Mouse (Mus musculus): ENCODE data around the gene Lyz2.
"Not testable (repeated sequence)": the region's sequence is repeated elsewhere in the genome, so short reads cannot be mapped to it uniquely, and the experiment has no call there.

Lyz2 gene

DNA sequence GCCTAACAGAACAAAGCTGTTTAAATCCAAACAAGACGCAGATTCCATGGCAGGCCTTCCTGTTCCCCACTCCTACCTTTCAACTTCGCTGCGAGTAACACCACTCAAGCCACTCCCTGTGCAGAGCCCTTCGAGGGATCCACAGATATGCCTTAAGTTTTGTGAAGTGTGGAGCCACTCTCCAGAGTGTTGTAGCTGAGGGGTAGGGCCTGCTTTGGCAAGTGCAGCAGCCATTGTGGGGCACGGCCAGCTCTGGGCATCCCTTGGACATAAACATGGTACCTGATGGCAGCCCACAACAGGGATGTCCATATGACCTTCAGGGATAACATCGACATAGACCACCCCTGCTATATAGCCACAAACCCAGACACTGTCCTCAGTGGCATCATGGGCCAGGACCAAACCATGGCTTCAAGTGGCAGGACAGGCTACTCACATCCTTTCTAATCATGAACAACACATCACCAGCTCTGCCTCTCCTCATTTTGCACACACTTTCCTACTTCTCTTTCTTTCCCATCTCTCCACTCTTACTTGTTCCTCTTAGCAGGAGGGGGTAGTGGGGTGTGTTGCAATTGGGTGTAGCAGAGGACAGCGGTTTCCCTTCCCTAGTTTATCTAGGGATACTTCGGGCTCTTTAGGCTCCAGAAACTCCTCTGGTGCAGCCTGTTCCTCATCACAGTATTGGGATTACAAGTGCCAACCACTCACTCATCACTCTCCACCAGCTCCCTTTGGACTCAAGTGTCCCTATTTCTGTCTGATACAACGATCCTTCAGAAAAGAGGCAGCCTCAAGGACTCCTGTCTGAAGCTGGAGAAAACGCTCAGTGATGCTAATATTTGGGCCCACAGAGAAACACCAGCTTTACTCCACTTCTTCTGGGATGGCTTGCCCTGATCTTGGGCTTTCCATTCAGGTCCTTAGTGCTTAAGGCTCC lies 2.7 kb upstream of the Lyz2 start:
- no peak for DNase-seq (ENCODE audit: low spot score)

DNA sequence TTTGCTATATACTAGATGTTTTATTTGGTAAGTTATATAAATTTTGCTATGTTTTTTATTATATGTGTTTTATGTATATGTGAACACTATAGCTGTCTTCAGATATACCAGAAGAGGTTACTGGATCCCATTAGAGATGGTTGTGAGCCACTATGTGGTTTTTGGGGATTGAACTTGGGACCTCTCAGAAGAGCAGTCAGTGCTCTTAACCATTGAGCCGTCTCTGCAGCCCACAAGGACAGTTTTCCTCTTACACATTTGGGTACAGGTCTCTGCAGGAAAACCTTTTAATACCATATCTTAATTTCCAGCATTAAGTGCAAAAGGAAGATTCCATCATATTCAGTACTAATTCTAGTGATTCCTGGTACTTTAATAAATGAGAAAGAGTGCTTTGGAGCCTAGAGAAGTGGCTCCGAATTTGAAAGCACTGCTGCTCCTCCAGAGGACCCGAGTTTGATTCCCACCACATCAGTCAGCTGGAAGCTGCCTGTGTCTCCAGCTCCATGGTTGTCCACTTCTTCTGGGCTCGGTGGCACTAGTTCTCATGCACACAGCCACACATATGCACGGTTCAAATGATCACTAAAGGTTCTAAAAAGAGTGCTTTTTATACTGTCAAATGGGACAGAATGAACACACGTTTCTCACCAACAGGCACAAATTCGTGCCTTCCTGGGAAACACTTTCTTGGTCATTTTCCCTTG lies 1.9 kb upstream of the Lyz2 start:
- DNase-seq (ENCODE audit: low spot score), result no peak

DNA sequence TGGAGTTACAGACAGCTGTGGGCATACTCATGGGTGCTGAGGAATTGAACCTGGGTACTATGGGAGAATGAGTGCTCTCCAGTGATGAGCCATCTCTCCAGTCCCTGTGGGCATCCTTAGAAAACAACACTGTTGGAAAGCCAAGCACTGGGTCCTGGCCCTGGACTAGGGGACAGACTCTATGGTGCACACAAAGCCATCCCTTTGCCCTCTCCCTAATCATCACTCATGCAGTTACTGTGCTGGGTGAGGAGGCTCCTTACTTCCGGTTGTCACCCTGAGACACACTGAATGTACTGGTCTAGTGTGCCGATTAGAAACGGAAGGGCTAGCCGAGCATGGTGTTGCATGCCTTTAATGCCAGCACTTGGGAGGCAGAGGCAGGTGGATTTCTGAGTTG lies 1.1 kb upstream of the Lyz2 start:
- not testable (repeated sequence) for DNase-seq (ENCODE audit: low spot score)

GRCm38 (mm10) chr10:117282551-117282950 lies 430 bp upstream of the Lyz2 start:
- no peak for DNase-seq (ENCODE audit: low spot score)

DNA sequence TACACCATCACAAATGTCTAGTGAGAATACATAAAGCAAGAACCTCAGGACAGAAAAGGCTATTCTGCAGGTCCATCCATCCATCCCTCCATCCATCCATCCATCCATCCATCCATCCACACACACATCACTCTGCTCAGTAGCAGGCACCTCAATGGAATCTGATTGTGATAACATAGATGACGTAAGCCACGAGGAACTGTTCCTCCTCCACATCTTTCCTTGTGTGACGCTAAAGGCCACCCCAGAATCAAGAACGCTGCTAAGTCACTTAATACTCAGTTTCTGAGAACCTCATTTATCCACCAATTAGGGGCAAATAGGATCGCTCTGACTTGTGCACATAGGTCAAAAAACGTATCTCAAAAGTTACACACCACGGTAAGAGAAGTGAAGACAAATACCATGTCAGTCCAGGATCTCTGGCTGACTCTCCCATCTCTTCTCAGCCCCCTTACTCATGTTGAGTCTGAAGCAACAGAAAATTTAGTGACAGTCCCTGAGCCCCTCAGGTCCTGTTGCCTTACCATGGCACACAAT lies 670 bp downstream of the Lyz2 start:
- DNase-seq (ENCODE audit: low spot score), result no peak

DNA sequence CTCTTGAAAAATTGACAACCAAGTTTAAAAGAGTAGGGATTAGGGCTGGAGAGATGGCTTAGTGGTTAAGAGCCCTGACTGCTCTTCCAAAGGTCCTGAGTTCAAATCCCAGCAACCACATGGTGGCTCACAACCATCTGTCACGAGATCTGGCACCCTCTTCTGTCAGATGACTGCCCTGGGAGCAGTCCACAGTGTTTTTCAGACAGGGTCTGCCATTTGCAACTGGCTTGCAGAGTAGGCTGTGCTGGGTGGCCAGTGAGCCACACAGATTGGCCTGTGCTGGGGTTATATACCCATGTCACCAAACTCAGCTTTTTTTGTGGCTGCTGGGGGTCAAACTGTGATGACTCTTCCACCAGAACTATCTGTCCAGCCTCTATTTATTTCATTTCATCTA lies 2.1 kb downstream of the Lyz2 start:
- no peak for DNase-seq (ENCODE audit: low spot score)

GRCm38 (mm10) chr10:117278510-117278909 lies 3.6 kb downstream of the Lyz2 start:
- not testable (repeated sequence) for DNase-seq (ENCODE audit: low spot score)

DNA sequence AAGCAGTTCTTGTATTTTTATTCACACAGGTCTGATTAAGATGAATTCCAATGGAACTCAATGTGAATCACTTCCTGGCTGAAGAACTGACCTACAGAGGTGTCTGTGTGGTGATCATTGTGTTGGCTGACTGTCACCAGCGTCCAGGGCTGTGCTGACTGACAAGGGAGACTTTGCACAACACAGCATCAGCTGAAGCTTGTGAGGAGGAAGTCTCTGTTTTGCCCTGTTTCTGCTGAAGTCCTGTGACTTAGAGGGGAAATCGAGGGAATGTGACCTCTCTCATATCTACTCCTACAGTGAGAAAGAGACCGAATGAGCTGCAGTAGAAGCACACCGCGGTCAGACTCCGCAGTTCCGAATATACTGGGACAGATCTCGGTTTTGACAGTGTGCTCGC lies 4.3 kb downstream of the Lyz2 start:
- not testable (repeated sequence) for DNase-seq (ENCODE audit: low spot score)

DNA sequence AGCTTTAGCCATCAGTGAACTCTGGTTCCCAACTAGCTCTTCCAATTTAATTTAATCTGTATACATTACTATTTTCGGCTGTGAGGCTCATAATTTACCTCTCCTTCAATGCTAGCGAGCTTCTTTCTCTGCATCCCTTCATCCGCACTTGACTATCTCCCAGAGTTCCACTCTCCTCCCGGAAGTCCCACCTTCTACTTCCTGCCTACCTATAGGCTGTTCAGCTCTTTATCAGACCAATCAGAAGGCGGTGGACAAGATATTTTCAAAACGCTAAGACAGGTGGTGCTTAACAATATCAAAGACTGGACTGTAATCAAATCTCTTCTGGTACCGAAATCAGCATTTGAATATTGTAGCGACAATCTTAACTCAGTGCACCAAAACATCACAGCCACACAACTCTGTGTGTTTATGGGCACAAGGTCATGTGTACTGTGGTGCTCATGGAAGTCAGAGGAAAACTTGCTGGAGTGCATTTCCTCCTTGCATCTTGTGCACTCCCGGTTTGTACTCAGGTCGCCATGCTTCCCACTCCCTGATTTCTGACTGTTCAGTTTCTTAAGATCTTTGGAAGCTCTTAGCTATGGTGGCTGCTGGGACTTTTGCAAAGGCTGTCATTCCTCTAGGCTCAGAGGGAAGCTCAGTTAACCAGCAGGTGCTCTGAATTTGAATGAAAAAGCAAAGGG lies 6.3 kb downstream of the Lyz2 start:
- DNase-seq (ENCODE audit: low spot score), result no peak

DNA sequence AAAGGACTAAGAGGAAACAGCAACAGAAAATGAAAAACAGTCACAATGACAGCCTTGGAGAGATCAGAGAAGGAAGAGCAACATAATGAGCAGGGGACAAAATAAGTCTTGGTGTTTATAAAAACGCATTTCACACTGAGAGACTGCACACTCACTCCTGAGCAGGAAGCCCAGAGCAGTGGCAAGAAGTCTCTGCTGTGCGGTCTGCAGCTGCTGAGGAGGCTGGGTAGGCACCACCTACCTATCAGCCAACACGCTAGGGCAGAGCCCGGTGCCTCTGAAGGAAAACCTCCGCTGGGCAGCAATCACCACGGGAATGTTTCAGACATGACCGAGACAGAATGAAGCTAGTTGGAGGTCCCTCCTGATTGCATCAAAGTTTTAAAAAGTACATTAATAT lies 7.5 kb downstream of the Lyz2 start:
- not testable (repeated sequence) for DNase-seq (ENCODE audit: low spot score)

GRCm38 (mm10) chr10:117272023-117272422 lies 10.1 kb downstream of the Lyz2 start:
- DNase-seq (ENCODE audit: low spot score), result no peak

DNA sequence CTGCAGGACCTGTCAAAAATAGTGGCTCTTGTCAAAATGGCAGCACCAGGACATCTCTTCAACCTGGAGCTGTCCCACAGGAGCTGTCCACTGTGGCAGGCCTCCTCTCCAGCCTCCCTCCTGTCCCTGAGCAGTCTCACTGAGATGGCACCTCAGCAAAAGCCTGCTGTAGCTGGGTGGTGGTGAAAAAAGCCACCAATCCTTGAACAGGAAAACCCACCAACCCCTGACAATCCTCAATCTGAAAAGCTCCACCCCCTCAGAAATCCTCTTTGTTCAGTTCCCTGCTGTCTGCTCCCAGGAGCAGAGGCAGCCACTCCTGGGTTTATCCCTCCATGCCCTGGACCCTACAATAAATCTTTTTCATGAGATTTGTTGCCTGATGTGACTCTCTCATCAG lies 22.3 kb downstream of the Lyz2 start:
- no peak for DNase-seq (ENCODE audit: low spot score)

GRCm38 (mm10) chr10:117238603-117239002 lies 43.5 kb downstream of the Lyz2 start, which contains the start of gene 9530003J23Rik:
Gene 9530003J23Rik, minus strand, starts transcription at chr10:117238703.
- DNase-seq (ENCODE audit: low spot score), result no peak

DNA sequence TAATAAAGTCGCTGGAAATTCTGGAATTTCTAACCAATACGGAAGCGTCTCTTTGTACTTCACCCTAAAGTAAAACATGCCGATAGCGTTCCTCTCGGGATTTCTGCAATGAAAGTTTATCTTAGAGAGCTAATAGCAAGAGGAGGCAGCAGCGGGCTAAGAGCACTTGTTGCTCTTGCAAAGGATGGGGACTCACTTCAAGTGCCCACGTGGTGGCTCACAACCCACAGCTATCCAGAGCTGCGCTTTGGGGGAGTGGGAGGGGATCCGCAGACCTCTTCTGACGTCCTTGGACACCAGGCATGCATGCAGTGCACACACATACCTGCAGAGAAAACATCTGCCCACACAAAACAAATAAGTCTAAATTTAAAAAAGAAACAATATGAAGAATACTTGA lies 46.3 kb downstream of the Lyz2 start:
- DNase-seq (ENCODE audit: low spot score), result no peak

GRCm38 (mm10) chr10:117234825-117235224 lies 47.3 kb downstream of the Lyz2 start:
- DNase-seq (ENCODE audit: low spot score), result no peak

GRCm38 (mm10) chr10:117229826-117230225 lies 52.3 kb downstream of the Lyz2 start:
- DNase-seq (ENCODE audit: low spot score), result no peak

Measured in T-cell, adult 2 months (primary cell).